Mouse (Mus musculus): ENCODE data around the gene Gm47791. TPM values are rescaled to one million over a fixed set of nuclear protein-coding genes. Genes with fewer than 3 reads are reported as not detected.

Gm47791 gene
- not detected in 2 replicates for polyA plus RNA-seq (2015; fragmentation: Nextera tagmentation; extraction: Ambion mirVana)

DNA sequence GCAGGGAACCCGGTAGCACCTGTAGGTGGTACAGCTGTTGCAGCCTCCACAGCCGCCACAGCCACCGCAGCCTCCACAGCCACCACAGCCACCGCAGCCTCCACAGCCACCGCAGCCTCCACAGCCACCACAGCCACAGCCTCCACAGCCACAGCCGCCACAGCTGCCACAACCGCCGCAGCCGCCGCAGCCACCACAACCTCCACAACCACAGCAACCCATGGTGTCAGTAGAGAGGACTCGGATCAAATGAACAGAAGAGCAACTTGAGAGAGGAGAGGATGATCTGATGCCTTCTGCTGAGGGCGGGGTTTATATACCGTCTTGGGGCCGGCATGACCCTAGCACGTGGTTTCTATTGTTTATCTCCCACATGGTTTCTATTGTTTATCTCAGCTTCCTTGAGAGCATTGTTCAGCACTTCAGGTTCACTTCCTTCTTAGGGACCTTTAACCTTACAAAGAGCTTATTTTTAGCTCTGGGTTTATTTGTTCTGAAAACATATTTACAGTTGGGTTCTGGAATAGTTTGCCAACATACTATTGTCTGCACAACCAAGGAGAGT lies at the start of gene Gm47791:
Gene Gm47791 (minus strand): TSS at position 222 of the 565 bp plus-strand sequence.
- WGBS: 84% methylated on average over 15 of the region's 15 CpGs
- Histone ChIP-seq H3K27me3 (replicated peaks) (no peaks in the 10 kb centered on the region), H3K4me1 (no peaks in the 10 kb centered on the region), H3K4me3 (replicated peaks) (no peak within 1 kb of the TSS), H3K27ac (no peak within 1 kb of the TSS), H3K9me3 (no peaks in the 10 kb centered on the region), H3K4me2 (no peak within 1 kb of the TSS), H3K9ac (no peak within 1 kb of the TSS), H3K36me3 (no peaks in the 10 kb centered on the region)
- ATAC-seq (ENCODE audit: insufficient read depth, low FRiP score, low read depth): no peak

DNA sequence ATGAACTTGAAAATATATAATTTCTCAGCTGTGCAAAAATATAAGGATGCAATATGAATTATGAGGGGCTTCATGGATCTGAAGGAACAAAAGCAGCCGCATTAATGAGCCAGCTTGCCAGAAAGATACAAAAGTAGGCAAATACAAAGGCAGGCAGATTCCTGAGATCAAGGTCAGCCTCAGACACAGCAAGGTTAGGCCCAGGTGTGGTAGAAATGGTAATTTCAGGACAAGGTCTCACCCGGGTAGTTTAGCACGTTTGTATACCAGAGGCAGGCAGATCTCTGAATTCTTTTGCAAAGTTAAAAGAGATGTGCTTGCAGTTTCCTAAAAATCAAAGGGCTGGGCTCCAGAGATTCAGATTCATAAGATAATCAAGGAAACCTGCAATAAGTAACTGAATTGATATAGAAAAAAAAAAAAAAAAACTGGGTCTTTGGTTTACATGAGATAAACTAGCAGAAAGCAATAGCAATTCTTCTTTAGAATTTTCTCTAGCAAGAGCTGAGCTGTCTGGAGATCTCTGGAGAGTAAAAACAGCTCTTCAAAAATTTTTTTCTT lies 49.7 kb upstream of the Gm47791 start:
- Histone ChIP-seq H3K27me3 (replicated peaks) (no peaks in the 10 kb centered on the region), H3K9me3 (no peaks in the 10 kb centered on the region), H3K4me3 (replicated peaks) (no peak overlapping the region), H3K4me2 (no peak overlapping the region), H3K9ac (no peak overlapping the region), H3K4me1 (no peaks in the 10 kb centered on the region), H3K36me3 (no peaks in the 10 kb centered on the region), H3K27ac (no peak overlapping the region)
- WGBS: 66% methylated on average over 3 of the region's 3 CpGs
- no peak for ATAC-seq (ENCODE audit: insufficient read depth, low FRiP score, low read depth)

DNA sequence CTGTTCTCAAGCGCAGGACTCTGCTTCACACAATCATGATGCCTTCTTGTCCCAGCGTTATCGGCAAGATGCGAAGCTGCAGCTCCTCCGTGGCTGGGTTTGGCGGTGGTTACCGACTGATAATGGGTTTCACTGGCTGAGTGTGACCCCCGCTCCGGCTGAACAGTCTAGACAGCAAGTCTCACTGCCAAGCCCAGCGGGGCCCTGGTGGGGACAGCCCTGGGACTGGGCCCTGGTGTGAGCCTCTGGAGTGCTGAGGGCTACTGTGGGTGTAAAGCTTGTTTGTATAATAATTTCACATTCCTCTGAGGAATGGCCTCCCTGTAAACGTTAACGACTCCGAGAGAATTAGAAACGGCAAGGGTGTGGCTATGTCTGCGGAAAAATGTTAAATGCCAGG lies 49.1 kb upstream of the Gm47791 start:
- no peak overlapping the region for H3K4me3 ChIP-seq (replicated peaks)
- peak overlapping the region; percentile 22; the same call in 1 of the 2 replicates for H3K4me2 ChIP-seq
- whole genome bisulfite sequencing: 44% methylated on average over 15 of the region's 15 CpGs
- H3K9ac ChIP-seq: no peak overlapping the region
- no peak overlapping the region for H3K27ac ChIP-seq
- no peaks in the 10 kb centered on the region for H3K9me3 ChIP-seq
- H3K36me3 ChIP-seq: no peaks in the 10 kb centered on the region
- peak; percentile 51 for ATAC-seq (ENCODE audit: insufficient read depth, low FRiP score, low read depth)
- H3K27me3 ChIP-seq (replicated peaks): no peaks in the 10 kb centered on the region
- H3K4me1 ChIP-seq: no peaks in the 10 kb centered on the region

DNA sequence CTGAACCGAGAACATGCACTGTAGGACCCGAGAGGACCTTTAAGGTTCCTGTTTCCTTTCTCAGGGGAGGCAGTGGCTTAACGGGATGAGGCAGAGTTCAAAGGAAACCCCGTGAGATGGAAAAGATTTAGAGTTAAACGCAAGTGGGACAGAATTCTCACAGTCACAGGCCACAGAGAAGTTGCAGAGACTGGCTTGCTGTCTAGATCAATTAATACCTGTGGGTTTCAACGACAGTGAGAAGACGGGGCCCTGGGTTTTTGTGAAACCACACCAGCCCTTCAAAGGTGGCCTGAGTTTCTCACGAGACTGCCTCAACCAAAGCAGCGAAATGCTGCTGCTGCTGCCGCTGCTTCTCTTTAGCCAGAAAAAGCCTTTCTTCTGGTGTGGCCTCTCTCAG lies 48.3 kb upstream of the Gm47791 start:
- H3K4me3 ChIP-seq (replicated peaks): no peak overlapping the region
- no peak for ATAC-seq (ENCODE audit: insufficient read depth, low FRiP score, low read depth)
- 58% methylated on average over 10 of the region's 10 CpGs for WGBS

DNA sequence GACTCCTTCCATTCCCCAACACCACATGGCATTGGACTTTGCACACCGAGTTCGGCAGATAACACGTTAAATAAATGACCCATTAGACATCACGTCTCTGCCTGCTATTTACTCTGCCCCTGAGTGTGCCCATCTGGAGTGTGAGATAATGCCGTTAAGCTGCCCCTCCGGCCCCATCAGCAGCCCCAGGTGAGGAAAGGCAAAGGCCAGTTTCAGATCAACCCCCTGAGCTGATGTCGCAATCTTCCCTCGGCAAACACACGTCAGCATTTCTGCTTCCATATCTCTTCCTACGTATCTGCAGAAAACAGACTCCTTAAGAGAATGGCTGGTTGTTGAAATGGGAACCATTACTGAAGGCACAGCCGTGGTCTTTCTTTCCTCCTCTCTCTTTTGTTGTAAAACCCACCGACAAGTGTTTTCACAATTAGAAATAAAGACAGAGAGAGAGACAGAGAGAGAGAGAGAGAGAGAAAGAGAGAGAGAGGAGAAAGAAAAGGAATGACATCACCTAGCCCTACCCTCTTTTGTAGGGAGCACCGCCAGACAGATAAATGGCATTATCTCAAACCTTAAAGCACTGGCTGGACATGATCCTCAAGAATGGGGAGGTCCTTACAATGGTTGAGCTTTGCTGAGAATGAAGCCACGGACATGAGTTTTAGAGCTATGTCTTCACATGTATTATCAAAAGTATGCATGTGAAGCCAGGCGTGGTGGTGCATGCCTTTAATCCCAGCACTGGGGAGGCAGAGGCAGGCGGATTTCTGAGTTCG lies 45.1 kb upstream of the Gm47791 start:
- Histone ChIP-seq H3K4me1 (no peaks in the 10 kb centered on the region), H3K27ac (peak overlapping the region; percentile 23; the same call in 1 of the 2 replicates), H3K27me3 (replicated peaks) (no peaks in the 10 kb centered on the region), H3K9me3 (no peaks in the 10 kb centered on the region), H3K36me3 (no peaks in the 10 kb centered on the region), H3K4me2 (peak overlapping the region; percentile 34), H3K9ac (no peak overlapping the region), H3K4me3 (replicated peaks) (no peak overlapping the region)
- 46% methylated on average over 17 of the region's 17 CpGs for WGBS
- ATAC-seq (ENCODE audit: insufficient read depth, low FRiP score, low read depth): peak; percentile 96

More for the DNA sequence above, 48.3 kb upstream of the Gm47791 start:
- Histone ChIP-seq H3K27me3 (replicated peaks) (no peaks in the 10 kb centered on the region), H3K4me1 (no peaks in the 10 kb centered on the region), H3K27ac (no peak overlapping the region), H3K9ac (no peak overlapping the region), H3K4me2 (no peak overlapping the region), H3K9me3 (no peaks in the 10 kb centered on the region), H3K36me3 (no peaks in the 10 kb centered on the region)

DNA sequence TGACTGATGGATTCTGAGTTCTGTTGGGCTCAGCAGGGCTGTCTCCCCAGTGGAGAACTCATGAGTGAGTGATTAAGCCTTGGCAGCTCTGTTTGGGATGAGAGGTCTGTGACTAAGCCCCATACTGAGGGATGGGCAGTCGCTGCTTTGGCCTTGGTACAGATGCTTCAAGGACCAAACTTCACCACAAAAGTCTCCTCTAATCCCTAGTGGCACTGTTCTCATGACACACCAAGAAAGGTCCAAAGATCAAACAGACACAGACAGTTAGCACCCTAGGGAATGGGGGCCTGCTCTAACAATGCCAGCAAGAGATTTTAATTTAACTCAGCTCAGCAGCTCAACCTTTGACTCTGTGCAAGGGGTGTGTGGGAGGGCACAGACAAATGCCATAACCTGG lies 40.7 kb upstream of the Gm47791 start:
- H3K4me1 ChIP-seq: no peaks in the 10 kb centered on the region
- no peak overlapping the region for H3K4me2 ChIP-seq
- no peak overlapping the region for H3K9ac ChIP-seq
- no peak for ATAC-seq (ENCODE audit: insufficient read depth, low FRiP score, low read depth)
- 60% methylated on average over 1 of the region's 1 CpGs for WGBS
- H3K4me3 ChIP-seq (replicated peaks): no peak overlapping the region
- no peaks in the 10 kb centered on the region for H3K36me3 ChIP-seq
- H3K9me3 ChIP-seq: no peaks in the 10 kb centered on the region
- no peaks in the 10 kb centered on the region for H3K27me3 ChIP-seq (replicated peaks)
- H3K27ac ChIP-seq: no peak overlapping the region

DNA sequence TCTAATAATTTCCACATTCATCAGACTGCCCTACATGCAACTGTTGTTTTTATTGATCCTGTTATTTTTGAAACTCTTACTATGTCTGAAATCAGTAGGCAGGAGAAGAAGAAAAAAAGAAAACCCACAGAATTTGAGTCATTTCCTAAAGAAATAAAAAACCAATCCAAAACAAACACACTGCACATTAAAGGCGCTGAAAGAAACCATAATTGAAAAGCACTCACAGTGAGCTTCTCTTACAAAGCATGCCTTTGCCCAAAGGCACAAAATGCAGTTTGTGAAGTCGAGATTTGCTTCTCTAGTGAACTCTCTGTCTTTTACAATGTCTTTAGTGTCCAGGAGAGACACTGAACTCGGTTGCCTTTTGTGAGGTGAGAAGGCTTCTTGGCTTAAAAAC lies 37.5 kb upstream of the Gm47791 start:
- Histone ChIP-seq H3K9me3 (no peaks in the 10 kb centered on the region), H3K4me3 (replicated peaks) (no peak overlapping the region), H3K4me2 (no peak overlapping the region), H3K36me3 (no peaks in the 10 kb centered on the region), H3K27ac (no peak overlapping the region), H3K4me1 (no peaks in the 10 kb centered on the region), H3K9ac (no peak overlapping the region), H3K27me3 (replicated peaks) (no peaks in the 10 kb centered on the region)
- WGBS: 67% methylated on average over 3 of the region's 3 CpGs
- ATAC-seq (ENCODE audit: insufficient read depth, low FRiP score, low read depth): no peak

DNA sequence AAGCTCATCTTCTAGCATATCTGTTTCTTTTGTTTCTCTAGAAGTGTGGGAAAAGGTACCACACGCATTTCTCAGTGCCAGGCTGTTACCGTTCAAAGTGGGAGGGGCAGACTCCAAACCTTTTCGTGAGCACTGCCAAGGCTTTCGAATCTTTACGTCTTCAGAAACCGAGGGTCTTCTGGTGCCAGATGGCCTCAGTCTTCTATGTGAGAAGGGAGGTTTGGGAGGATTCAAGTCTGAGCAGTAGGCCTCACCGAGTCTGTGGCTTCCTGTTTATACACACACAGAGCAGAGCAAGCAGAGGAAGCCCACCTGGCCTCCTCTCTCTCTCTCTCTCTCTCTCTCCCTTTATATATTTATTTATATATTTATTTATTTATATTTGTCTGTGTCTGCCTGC lies 36.2 kb upstream of the Gm47791 start:
- H3K4me1 ChIP-seq: no peaks in the 10 kb centered on the region
- H3K36me3 ChIP-seq: no peaks in the 10 kb centered on the region
- ATAC-seq (ENCODE audit: insufficient read depth, low FRiP score, low read depth): no peak; the same call in 1 of the 2 replicates
- H3K9me3 ChIP-seq: no peaks in the 10 kb centered on the region
- H3K4me2 ChIP-seq: no peak overlapping the region
- no peak overlapping the region for H3K9ac ChIP-seq
- no peaks in the 10 kb centered on the region for H3K27me3 ChIP-seq (replicated peaks)
- 72% methylated on average over 7 of the region's 7 CpGs for WGBS
- no peak overlapping the region for H3K4me3 ChIP-seq (replicated peaks)
- no peak overlapping the region for H3K27ac ChIP-seq

DNA sequence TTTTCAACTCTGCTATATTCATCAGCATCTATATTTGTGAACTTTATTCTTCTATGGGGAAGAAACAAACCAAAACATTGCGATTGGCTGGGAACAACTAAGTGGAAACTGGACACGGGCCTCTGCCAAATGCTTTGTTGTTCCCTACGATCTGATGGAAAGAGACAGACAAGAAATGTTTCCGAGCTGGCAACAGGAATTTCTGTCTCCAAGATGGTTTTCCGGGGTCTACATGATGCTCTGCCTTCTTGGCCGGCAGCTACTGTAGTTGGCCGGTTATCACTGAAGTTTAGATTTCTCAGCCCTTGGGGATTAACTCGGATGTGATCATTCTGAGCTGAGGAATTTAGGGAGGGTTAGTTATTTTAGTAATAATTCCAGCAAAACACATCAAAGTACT lies 35.3 kb upstream of the Gm47791 start:
- H3K4me3 ChIP-seq (replicated peaks): no peak overlapping the region
- ATAC-seq (ENCODE audit: insufficient read depth, low FRiP score, low read depth): no peak
- H3K9ac ChIP-seq: no peak overlapping the region
- 77% methylated on average over 8 of the region's 8 CpGs for WGBS
- no peak overlapping the region for H3K4me2 ChIP-seq
- H3K36me3 ChIP-seq: no peaks in the 10 kb centered on the region
- no peaks in the 10 kb centered on the region for H3K9me3 ChIP-seq
- no peak overlapping the region for H3K27ac ChIP-seq
- no peaks in the 10 kb centered on the region for H3K4me1 ChIP-seq
- H3K27me3 ChIP-seq (replicated peaks): no peaks in the 10 kb centered on the region

DNA sequence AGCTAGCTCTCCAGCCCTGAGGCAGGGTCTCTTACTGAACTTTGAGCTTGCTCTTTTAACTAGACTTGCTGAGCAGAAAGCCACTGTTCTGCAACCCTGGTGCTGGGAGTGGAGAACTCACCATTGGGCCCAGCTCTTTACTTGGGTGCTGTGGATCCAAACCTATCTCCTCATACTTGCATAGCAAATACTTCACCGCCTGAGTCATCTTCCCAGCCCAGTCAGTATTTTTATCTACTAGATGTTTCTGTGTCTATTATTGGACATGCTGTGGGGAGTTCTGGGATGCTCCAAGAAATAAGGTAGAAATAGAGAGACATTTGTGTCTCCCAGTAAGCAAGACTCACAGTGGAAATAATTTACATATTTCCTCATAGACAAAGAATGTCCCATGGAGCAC lies 33.0 kb upstream of the Gm47791 start:
- no peaks in the 10 kb centered on the region for H3K36me3 ChIP-seq
- ATAC-seq (ENCODE audit: insufficient read depth, low FRiP score, low read depth): no peak
- no peak overlapping the region for H3K4me3 ChIP-seq (replicated peaks)
- no peaks in the 10 kb centered on the region for H3K4me1 ChIP-seq
- WGBS: 94% methylated on average over 1 of the region's 1 CpGs
- H3K27ac ChIP-seq: no peak overlapping the region
- no peak overlapping the region for H3K4me2 ChIP-seq
- H3K27me3 ChIP-seq (replicated peaks): no peaks in the 10 kb centered on the region
- H3K9me3 ChIP-seq: no peaks in the 10 kb centered on the region
- no peak overlapping the region for H3K9ac ChIP-seq

DNA sequence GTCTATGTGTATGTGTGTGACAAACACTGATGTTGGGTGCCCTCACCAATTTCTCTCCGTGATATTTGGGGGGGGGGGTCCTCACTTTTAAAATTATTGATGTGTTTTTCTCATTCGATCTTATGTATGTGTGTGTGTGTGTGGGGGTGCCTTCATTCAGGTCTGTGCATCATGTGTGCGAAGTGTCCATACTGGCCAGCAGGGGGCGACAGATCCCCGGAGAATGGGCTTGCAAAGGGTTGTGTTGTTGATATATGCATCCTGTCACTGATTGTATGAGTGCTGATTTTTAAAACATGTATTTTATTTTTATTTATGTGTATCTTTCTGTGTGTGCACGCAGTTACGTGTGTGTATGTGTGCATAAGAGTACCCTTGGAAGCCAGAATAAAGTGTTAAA lies 32.6 kb upstream of the Gm47791 start:
- WGBS: 75% methylated on average over 7 of the region's 7 CpGs

DNA sequence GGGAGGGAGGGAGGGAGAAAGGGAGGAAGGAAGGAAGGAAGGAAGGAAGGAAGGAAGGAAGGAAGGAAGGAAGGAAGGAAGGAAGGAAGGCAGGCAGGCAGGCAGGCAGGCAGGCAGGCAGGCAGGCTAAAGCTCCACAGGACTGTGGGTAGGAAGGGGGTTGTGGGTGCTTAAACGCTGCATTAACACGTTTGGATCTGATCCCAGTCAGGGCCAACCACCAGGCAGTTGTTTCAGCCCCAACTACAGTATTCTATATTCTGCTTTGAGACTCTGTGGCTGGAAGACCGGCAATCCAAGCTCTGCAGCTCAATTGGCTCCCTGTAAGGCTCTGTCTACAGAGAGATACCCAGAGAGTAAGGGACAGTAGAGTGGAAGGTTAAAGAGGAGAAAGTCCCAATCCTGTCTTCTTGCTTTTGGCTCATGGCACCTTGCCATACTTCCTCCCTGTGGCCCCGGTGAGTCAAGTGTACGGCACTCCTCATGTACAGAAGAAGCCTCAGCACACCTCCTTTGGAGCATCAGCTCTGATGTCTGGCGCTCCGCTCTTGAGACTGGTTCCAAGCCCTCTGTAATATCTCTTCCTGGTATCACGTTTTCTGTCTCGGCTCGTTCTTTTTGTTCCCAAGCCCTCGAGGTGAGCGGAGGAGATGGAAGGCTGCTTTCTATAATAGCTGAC lies 30.2 kb upstream of the Gm47791 start:
- ATAC-seq (ENCODE audit: insufficient read depth, low FRiP score, low read depth): no peak

More for the DNA sequence above, 32.6 kb upstream of the Gm47791 start:
- Histone ChIP-seq H3K27ac (no peak overlapping the region), H3K9ac (no peak overlapping the region), H3K9me3 (no peaks in the 10 kb centered on the region), H3K36me3 (no peaks in the 10 kb centered on the region), H3K4me1 (no peaks in the 10 kb centered on the region), H3K4me2 (no peak overlapping the region), H3K27me3 (replicated peaks) (no peaks in the 10 kb centered on the region), H3K4me3 (replicated peaks) (no peak overlapping the region)
- no peak for ATAC-seq (ENCODE audit: insufficient read depth, low FRiP score, low read depth)

More for the DNA sequence above, 30.2 kb upstream of the Gm47791 start:
- Histone ChIP-seq H3K4me3 (replicated peaks) (no peak overlapping the region), H3K9ac (no peak overlapping the region), H3K27ac (no peak overlapping the region), H3K27me3 (replicated peaks) (no peaks in the 10 kb centered on the region), H3K4me2 (no peak overlapping the region), H3K36me3 (no peaks in the 10 kb centered on the region), H3K9me3 (no peaks in the 10 kb centered on the region), H3K4me1 (no peaks in the 10 kb centered on the region)
- WGBS: 76% methylated on average over 12 of the region's 12 CpGs
